Comparison of ENCODE assay signal across 11 mouse cellular contexts in genomic region chr2:147984547-147985260, GRCm38 (mm10).
DNase-seq lines count a peak whose midpoint lies in the region; ATAC-seq lines count a peak whose summit lies in the region.
"Had no signal": no experiment of that assay in that cellular context is flagged by ENCODE, and none has a peak within 500 bp of the region (broad histone marks: within the 10 kb centered on the region; RNA-seq: fewer than 3 reads in every experiment).

No protein-coding gene starts in this region.

- peak; percentile 53; the same call in 1 of the 2 replicates for ATAC-seq in forebrain, embryonic 11.5 days (replicated peaks; ENCODE audit: low FRiP score)
- ATAC-seq in kidney, embryonic 14.5 days (ENCODE audit: low FRiP score, low TSS enrichment), result peak; percentile 89
- peak; percentile 88 for ATAC-seq in midbrain, embryonic 11.5 days (ENCODE audit: low FRiP score)

- no peak overlapping the region for H3K4me3 ChIP-seq in forebrain, embryonic 11.5 days (ENCODE audit: low read depth, low read length)
- H3K4me3 ChIP-seq in forebrain, embryonic 10.5 days, result no peak overlapping the region
- H3K4me3 ChIP-seq in kidney, embryonic 14.5 days (ENCODE audit: low read length), result no peak overlapping the region
- no peak overlapping the region for H3K4me3 ChIP-seq in midbrain, embryonic 11.5 days (ENCODE audit: low read depth, low read length)
- H3K4me3 ChIP-seq in limb, embryonic 10.5 days, result no peak overlapping the region
- H3K4me3 ChIP-seq: erythroblast, embryonic 14.5 days; myocyte had no signal

- intact Hi-C loops in heart, postnatal 25 days (cut with DNase I), result no loop called here

- no peaks in the 10 kb centered on the region for H3K36me3 ChIP-seq in forebrain, embryonic 11.5 days (ENCODE audit: control insufficient read depth, insufficient read depth, low read length)
- no peaks in the 10 kb centered on the region for H3K36me3 ChIP-seq in forebrain, embryonic 10.5 days (replicated peaks)
- H3K36me3 ChIP-seq in kidney, embryonic 14.5 days (ENCODE audit: control insufficient read depth, insufficient read depth, low read length), result no peaks in the 10 kb centered on the region
- H3K36me3 ChIP-seq in midbrain, embryonic 11.5 days (ENCODE audit: control insufficient read depth, insufficient read depth, low read length), result no peaks in the 10 kb centered on the region; the same call in 1 of the 2 replicates
- no peaks in the 10 kb centered on the region for H3K36me3 ChIP-seq in limb, embryonic 10.5 days

- H3K4me1 ChIP-seq in forebrain, embryonic 11.5 days (replicated peaks; ENCODE audit: control insufficient read depth, insufficient read depth, low read length), result 0 out of 2 replicates have a peak, but pooled peaks cover 2% of the 10 kb centered on the region
- H3K4me1 ChIP-seq in forebrain, embryonic 10.5 days, result peaks cover 18% of the 10 kb centered on the region
- 0 out of 2 replicates have a peak, but pooled peaks cover 6% of the 10 kb centered on the region for H3K4me1 ChIP-seq in kidney, embryonic 14.5 days (ENCODE audit: control insufficient read depth, insufficient read depth, low read length)
- 0 out of 2 replicates have a peak, but pooled peaks cover 3% of the 10 kb centered on the region for H3K4me1 ChIP-seq in midbrain, embryonic 11.5 days (ENCODE audit: control insufficient read depth, insufficient read depth, low read length)
- H3K4me1 ChIP-seq in limb, embryonic 10.5 days, result peaks cover 3% of the 10 kb centered on the region; the same call in 1 of the 2 replicates

- no peak for DNase-seq in forebrain, embryonic 11.5 days (ENCODE audit: low spot score)
- DNase-seq in forebrain, embryonic 10.5 days (ENCODE audit: extremely low spot score, low spot score), result no peak
- DNase-seq in cerebellum, postnatal 10 days, result peak; percentile 75 to 81
- peak; percentile 87 for DNase-seq in midbrain, embryonic 11.5 days (ENCODE audit: low spot score, missing footprints)
- no peak for DNase-seq in B cell, adult 2 months
- no peak for DNase-seq in limb, embryonic 10.5 days (ENCODE audit: low spot score)
- DNase-seq in heart, postnatal 25 days (ENCODE audit: low spot score), result no peak
- DNase-seq: thymus, postnatal 4 days had no signal

- no peaks in the 10 kb centered on the region for H3K9me3 ChIP-seq in forebrain, embryonic 11.5 days (ENCODE audit: control insufficient read depth, low read length)
- no peaks in the 10 kb centered on the region for H3K9me3 ChIP-seq in forebrain, embryonic 10.5 days
- H3K9me3 ChIP-seq in kidney, embryonic 14.5 days (ENCODE audit: control insufficient read depth, low read length), result no peaks in the 10 kb centered on the region
- no peaks in the 10 kb centered on the region for H3K9me3 ChIP-seq in midbrain, embryonic 11.5 days (ENCODE audit: control insufficient read depth, low read length)
- H3K9me3 ChIP-seq in limb, embryonic 10.5 days (replicated peaks), result no peaks in the 10 kb centered on the region

- peaks cover 2% of the 10 kb centered on the region; the same call in 1 of the 2 replicates for H3K27me3 ChIP-seq in forebrain, embryonic 11.5 days (ENCODE audit: control insufficient read depth, insufficient read depth, low read length)
- peaks cover 47% of the 10 kb centered on the region for H3K27me3 ChIP-seq in forebrain, embryonic 10.5 days (ENCODE audit: poor library complexity, severe bottlenecking)
- H3K27me3 ChIP-seq in kidney, embryonic 14.5 days (ENCODE audit: control insufficient read depth, insufficient read depth, low read length), result no peaks in the 10 kb centered on the region
- peaks cover 4% of the 10 kb centered on the region for H3K27me3 ChIP-seq in midbrain, embryonic 11.5 days (ENCODE audit: control insufficient read depth, insufficient read depth, low read length)
- no peaks in the 10 kb centered on the region for H3K27me3 ChIP-seq in limb, embryonic 10.5 days (ENCODE audit: low read depth, poor library complexity, severe bottlenecking)

- no peak overlapping the region for H3K27ac ChIP-seq in forebrain, embryonic 11.5 days (ENCODE audit: low read depth, low read length)
- H3K27ac ChIP-seq in forebrain, embryonic 10.5 days, result no peak overlapping the region
- H3K27ac ChIP-seq in kidney, embryonic 14.5 days (ENCODE audit: low read depth, low read length), result no peak overlapping the region
- H3K27ac ChIP-seq in midbrain, embryonic 11.5 days (ENCODE audit: low read depth, low read length), result peak overlapping the region; percentile 25; the same call in 1 of the 2 replicates
- H3K27ac ChIP-seq in limb, embryonic 10.5 days, result no peak overlapping the region

- no peak overlapping the region for H3K4me2 ChIP-seq in forebrain, embryonic 11.5 days (ENCODE audit: low read depth, low read length, severe bottlenecking)
- H3K4me2 ChIP-seq in kidney, embryonic 14.5 days (replicated peaks; ENCODE audit: low read depth, low read length), result no peak overlapping the region
- H3K4me2 ChIP-seq in midbrain, embryonic 11.5 days, result no peak overlapping the region

- no peak overlapping the region for H3K9ac ChIP-seq in forebrain, embryonic 11.5 days (ENCODE audit: low read length)
- no peak overlapping the region for H3K9ac ChIP-seq in kidney, embryonic 14.5 days (ENCODE audit: low read depth, low read length)
- H3K9ac ChIP-seq in midbrain, embryonic 11.5 days (ENCODE audit: low read length), result no peak overlapping the region

- 55% methylated on average over 12 of the region's 12 CpGs for WGBS in forebrain, embryonic 11.5 days
- WGBS in forebrain, embryonic 10.5 days, result 72% methylated on average over 12 of the region's 12 CpGs
- 56% methylated on average over 12 of the region's 12 CpGs for WGBS in kidney, embryonic 14.5 days
- WGBS in midbrain, embryonic 11.5 days, result 45% methylated on average over 12 of the region's 12 CpGs
- 70% methylated on average over 12 of the region's 12 CpGs for WGBS in limb, embryonic 10.5 days

Comparison
In these comparisons a context has a peak if more than half of its experiments do, and no peak if none do; other contexts are left out.
1. DNase-seq: peak in cerebellum, postnatal 10 days (2 of 2) and midbrain, embryonic 11.5 days (single experiment); none in forebrain, embryonic 11.5 days (single experiment), forebrain, embryonic 10.5 days (single experiment), B cell, adult 2 months (0 of 2), limb, embryonic 10.5 days (single experiment) and heart, postnatal 25 days (single experiment).
2. Peak in every context shown above with its lines, with median percentiles within 50 percentile points of each other: ATAC-seq.